Mouse (Mus musculus) lung, postnatal 25 days (tissue): ENCODE results near the gene Tbc1d23.
A peak's percentile ranks its signal among the peaks of the same experiment; 100 is the strongest.
"Not testable (repeated sequence)": the region's sequence is repeated elsewhere in the genome, so short reads cannot be mapped to it uniquely, and the experiment has no call there.

Experiments
- DNase-seq: peaks from one replicate; pipeline ENCODE4 v3.0.0; 2022; ENCODE audit warnings: low spot score

Gene Tbc1d23

GRCm38 (mm10) chr16:57231089-57231936, at the start of gene Tbc1d23:
Gene Tbc1d23 (minus strand): TSS chr16:57231504.
- peak; percentile 98 for DNase-seq

- DNase-seq: no peak
Observed at GRCm38 (mm10) chr16:57280221-57281217, 49.2 kb upstream of the Tbc1d23 start.

GRCm38 (mm10) chr16:57278976-57279626, 47.8 kb upstream of the Tbc1d23 start:
- no peak for DNase-seq

GRCm38 (mm10) chr16:57269751-57270150, 38.4 kb upstream of the Tbc1d23 start:
- no peak for DNase-seq

- no peak for DNase-seq
Observed at GRCm38 (mm10) chr16:57268058-57268841, 36.9 kb upstream of the Tbc1d23 start.

GRCm38 (mm10) chr16:57267068-57267467, 35.8 kb upstream of the Tbc1d23 start:
- peak; percentile 68 for DNase-seq

- no peak for DNase-seq
Observed at GRCm38 (mm10) chr16:57260152-57260551, 28.8 kb upstream of the Tbc1d23 start.

- no peak for DNase-seq
Observed at GRCm38 (mm10) chr16:57259356-57260083, 28.2 kb upstream of the Tbc1d23 start.

- DNase-seq: peak; percentile 69
Observed at GRCm38 (mm10) chr16:57251589-57252421, 20.5 kb upstream of the Tbc1d23 start.

- no peak for DNase-seq
Observed at GRCm38 (mm10) chr16:57250991-57251390, 19.7 kb upstream of the Tbc1d23 start.

GRCm38 (mm10) chr16:57247464-57247863, 16.2 kb upstream of the Tbc1d23 start:
- no peak for DNase-seq

- DNase-seq: peak; percentile 37
Observed at GRCm38 (mm10) chr16:57246596-57246995, 15.3 kb upstream of the Tbc1d23 start.

GRCm38 (mm10) chr16:57243858-57244248, 12.5 kb upstream of the Tbc1d23 start:
- peak; percentile 79 for DNase-seq

GRCm38 (mm10) chr16:57243205-57243857, 12.0 kb upstream of the Tbc1d23 start:
- DNase-seq: peak; percentile 24

- no peak for DNase-seq
Observed at GRCm38 (mm10) chr16:57242857-57243204, 11.5 kb upstream of the Tbc1d23 start.

- no peak for DNase-seq
Observed at GRCm38 (mm10) chr16:57235871-57236510, 4.7 kb upstream of the Tbc1d23 start.

- DNase-seq: not testable (repeated sequence)
Observed at GRCm38 (mm10) chr16:57231937-57232310, 620 bp upstream of the Tbc1d23 start.

GRCm38 (mm10) chr16:57226444-57226843, 4.9 kb downstream of the Tbc1d23 start:
- no peak for DNase-seq

GRCm38 (mm10) chr16:57220361-57220760, 10.9 kb downstream of the Tbc1d23 start:
- no peak for DNase-seq
